Mouse (Mus musculus) lung, postnatal 0 days (tissue): ENCODE measurements around the gene Lrrc57. TPM values are rescaled to one million over a fixed set of nuclear protein-coding genes. Genes with fewer than 3 reads are reported as not detected.

Experiments used
- ATAC-seq: fragments of 200-750 bp; cut with Nextera tagmentation; 2 replicates; pipeline ENCODE4 v1.8.0; 2017; ENCODE audit warnings: moderate library complexity
- DNase-seq: peaks from one replicate; pipeline ENCODE4 v3.0.0-alpha.2; 2016; ENCODE audit warnings: low spot score
- H3K27ac ChIP-seq: fragments of 300-500 bp; sonication (generic); 2 replicates; pipeline ENCODE4 v1.5.1; 2014; ENCODE audit warnings: antibody characterized with exemption, mild to moderate bottlenecking, low read length, mixed read lengths
- H3K27me3 ChIP-seq: fragments of 300-500 bp; sonication (generic); replicated peaks from 2 replicates; pipeline ENCODE4 v1.6.1; 2014; ENCODE audit warnings: low read length, mixed read lengths; ENCODE audit not compliant: insufficient read depth
- H3K36me3 ChIP-seq: fragments of 300-500 bp; sonication (generic); 2 replicates; pipeline ENCODE4 v1.6.1; 2014; ENCODE audit warnings: low read length, mixed read lengths; ENCODE audit not compliant: insufficient read depth
- H3K4me1 ChIP-seq: fragments of 300-500 bp; sonication (generic); 2 replicates; pipeline ENCODE4 v1.6.1; 2014; ENCODE audit warnings: antibody characterized with exemption, low read depth, low read length, mixed read lengths; ENCODE audit not compliant: insufficient read depth
- H3K4me2 ChIP-seq: fragments of 300-500 bp; sonication (generic); replicated peaks from 2 replicates; pipeline ENCODE4 v1.6.1; 2014; ENCODE audit warnings: low read depth, mild to moderate bottlenecking, low read length, moderate library complexity, mixed read lengths
- H3K4me3 ChIP-seq: fragments of 300-500 bp; sonication (generic); 2 replicates; pipeline ENCODE4 v1.5.1; 2014; ENCODE audit warnings: low read depth, low read length
- H3K9ac ChIP-seq: fragments of 300-500 bp; sonication (generic); replicated peaks from 2 replicates; pipeline ENCODE4 v1.6.1; 2014; ENCODE audit warnings: low read depth, mild to moderate bottlenecking
- H3K9me3 ChIP-seq: fragments of 300-500 bp; sonication (generic); 2 replicates; pipeline ENCODE4 v1.6.1; 2016; ENCODE audit warnings: low read length, mixed read lengths
- CTCF ChIP-seq: IDR thresholded peaks from 2 replicates; pipeline ENCODE4 v1.5.1; 2016; ENCODE audit warnings: antibody characterized with exemption, mild to moderate bottlenecking
- EP300 ChIP-seq: IDR thresholded peaks from 2 replicates; pipeline ENCODE4 v1.6.1; 2016; ENCODE audit warnings: antibody characterized with exemption, mild to moderate bottlenecking, control low read depth
- WGBS: fragments of 180-500 bp; shearing (Covaris S2); extraction: QIAGEN DNeasy Blood & Tissue Kit; methylation state at CpG from one replicate; pipeline ENCODE4 v1.1.7; 2014; 5-methylcytosine and 5-hydroxymethylcytosine counted together
- polyA plus RNA-seq: library from polyadenylated mRNA; unstranded; fragments of >200 nt; fragmentation: Nextera tagmentation; extraction: Ambion mirVana; gene quantifications from 2 replicates; pipeline ENCODE4 v1.2.1, GENCODE M21; 2015

Lrrc57 gene
- polyA plus RNA-seq, 1 experiment from 2014 or later, result 24.7 TPM

- peaks cover 7% of the 10 kb centered on the region; the same call in 1 of the 2 replicates for H3K36me3 ChIP-seq
- peak overlapping the region; percentile 55 for H3K4me2 ChIP-seq
- ATAC-seq, result no peak
- H3K9ac ChIP-seq, result no peak overlapping the region
- peak overlapping the region; percentile 34; the same call in 1 of the 2 replicates for H3K27ac ChIP-seq
- peak overlapping the region; percentile 45 for H3K4me3 ChIP-seq
- H3K27me3 ChIP-seq, result no peaks in the 10 kb centered on the region
- TF ChIP-seq CTCF (no peak), EP300 (no peak)
- WGBS, result 37% methylated on average over 2 of the region's 2 CpGs
- no peaks in the 10 kb centered on the region for H3K9me3 ChIP-seq
- H3K4me1 ChIP-seq, result peaks cover 5% of the 10 kb centered on the region; the same call in 1 of the 2 replicates
- DNase-seq, result peak; percentile 5
Observed at GRCm38 (mm10) chr2:120630655-120631054, 21.3 kb upstream of the Lrrc57 start.

DNA sequence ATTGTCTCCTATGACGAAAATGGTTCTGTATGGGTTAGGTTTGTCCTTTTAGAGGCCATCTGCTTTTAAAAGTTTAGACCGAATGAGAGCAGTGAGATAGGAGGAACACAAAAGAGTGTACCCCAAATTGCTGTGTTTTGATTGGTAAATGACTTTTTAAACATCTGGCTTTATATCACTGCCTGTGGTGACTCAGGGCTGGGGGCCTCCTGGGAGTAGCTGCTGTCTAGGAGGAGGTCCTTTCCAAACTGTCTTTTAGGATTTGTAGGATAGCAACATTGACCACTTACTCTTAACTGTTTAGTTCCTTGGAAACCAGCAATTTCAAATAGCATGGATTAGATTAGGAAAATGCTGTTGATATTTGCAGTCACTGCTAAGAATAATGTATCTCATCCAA is 20.9 kb upstream of the Lrrc57 start:
- peak overlapping the region; percentile 68; the same call in 1 of the 2 replicates for H3K27ac ChIP-seq
- DNase-seq, result peak; percentile 4
- peak overlapping the region; percentile 45 for H3K4me3 ChIP-seq
- H3K4me1 ChIP-seq, result peaks cover 5% of the 10 kb centered on the region; the same call in 1 of the 2 replicates
- peak overlapping the region; percentile 55 for H3K4me2 ChIP-seq
- no peak for TF ChIP-seq EP300
- TF ChIP-seq CTCF, result no peak
- 65% methylated on average over 2 of the region's 2 CpGs for WGBS
- no peaks in the 10 kb centered on the region for H3K9me3 ChIP-seq
- ATAC-seq, result no peak
- no peak overlapping the region for H3K9ac ChIP-seq
- no peaks in the 10 kb centered on the region for H3K27me3 ChIP-seq
- peaks cover 7% of the 10 kb centered on the region; the same call in 1 of the 2 replicates for H3K36me3 ChIP-seq

GRCm38 (mm10) chr2:120628886-120629735 is 19.8 kb upstream of the Lrrc57 start, which contains the start of gene Stard9:
Gene Stard9, plus strand, starts transcription at chr2:120629121.
- Histone ChIP-seq H3K9me3 (no peaks in the 10 kb centered on the region), H3K4me3 (peak within 1 kb of the TSS; percentile 45), H3K27me3 (no peaks in the 10 kb centered on the region), H3K4me1 (peaks cover 5% of the 10 kb centered on the region; the same call in 1 of the 2 replicates), H3K27ac (peak within 1 kb of the TSS; percentile 68), H3K36me3 (no peaks in the 10 kb centered on the region), H3K9ac (peak within 1 kb of the TSS; percentile 13), H3K4me2 (peak within 1 kb of the TSS; percentile 55)
- peak; percentile 100 for DNase-seq
- WGBS, result 1% methylated on average over 36 of the region's 36 CpGs
- TF ChIP-seq CTCF (peak; percentile 51), EP300 (no peak)
- ATAC-seq, result peak; percentile 99

DNA sequence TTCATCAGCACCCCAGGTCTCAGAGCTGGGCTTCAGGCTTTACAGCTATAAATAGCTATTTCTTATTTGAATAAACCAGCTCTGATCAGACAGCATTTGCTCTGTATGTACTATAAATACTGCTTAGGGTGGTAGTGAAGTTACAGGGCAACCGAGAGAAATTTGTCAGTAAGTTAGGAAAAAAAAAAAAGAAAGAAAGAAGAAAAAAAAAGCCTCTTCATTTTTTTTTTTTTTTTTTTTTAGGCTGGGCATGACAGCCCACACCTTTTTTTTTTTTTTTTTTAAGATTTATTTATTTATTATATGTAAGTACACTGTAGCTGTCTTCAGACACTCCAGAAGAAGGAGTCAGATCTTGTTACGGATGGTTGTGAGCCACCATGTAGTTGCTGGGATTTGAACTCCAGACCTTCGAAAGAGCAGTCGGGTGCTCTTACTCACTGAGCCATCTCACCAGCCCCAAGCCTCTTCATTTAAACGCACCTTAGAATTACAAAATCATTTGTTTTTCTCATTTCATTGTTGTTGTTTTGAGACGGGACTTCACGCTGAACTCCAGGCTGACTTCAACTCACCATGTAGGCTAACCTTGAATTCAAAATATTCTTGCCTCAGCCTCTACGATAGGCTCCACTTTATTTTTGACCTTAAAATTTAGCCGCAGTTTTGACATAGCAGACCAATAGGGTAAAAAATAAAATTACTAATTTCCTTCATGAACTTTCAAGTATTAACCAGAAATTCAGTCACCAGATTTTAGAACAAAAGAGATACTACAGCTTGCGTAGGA is 19.0 kb upstream of the Lrrc57 start:
- no peak for TF ChIP-seq CTCF
- no peak for TF ChIP-seq EP300
- H3K4me1 ChIP-seq, result peaks cover 5% of the 10 kb centered on the region; the same call in 1 of the 2 replicates
- no peak for ATAC-seq
- H3K36me3 ChIP-seq, result no peaks in the 10 kb centered on the region
- peak overlapping the region; percentile 45 for H3K4me3 ChIP-seq
- DNase-seq, result peak; percentile 30
- no peak overlapping the region for H3K27ac ChIP-seq
- H3K9me3 ChIP-seq, result no peaks in the 10 kb centered on the region
- H3K4me2 ChIP-seq, result peak overlapping the region; percentile 55
- H3K9ac ChIP-seq, result no peak overlapping the region
- WGBS, result 25% methylated on average over 10 of the region's 10 CpGs
- no peaks in the 10 kb centered on the region for H3K27me3 ChIP-seq

DNA sequence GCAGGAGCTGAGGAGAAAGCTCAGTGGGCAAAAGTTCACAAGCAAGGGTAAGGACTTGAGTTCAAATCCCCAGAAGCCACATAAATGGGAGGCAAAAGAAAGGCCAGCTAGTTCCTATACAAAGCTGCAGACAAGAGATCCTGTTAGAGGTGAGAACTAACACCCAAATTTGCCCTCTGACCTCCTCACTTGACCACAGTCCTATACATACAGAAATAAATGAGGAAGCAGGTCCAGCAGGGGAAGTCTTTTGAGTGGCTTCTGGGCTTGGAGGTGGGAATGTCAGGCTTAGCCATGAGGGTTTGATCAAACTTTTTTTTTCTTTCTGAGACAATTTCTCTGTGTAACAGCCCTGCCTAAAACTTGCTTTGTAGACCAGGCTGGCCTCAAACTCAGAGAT is 13.6 kb upstream of the Lrrc57 start:
- no peak overlapping the region for H3K9ac ChIP-seq
- ATAC-seq (no peak), DNase-seq (no peak)
- H3K9me3 ChIP-seq, result no peaks in the 10 kb centered on the region
- peaks cover 10% of the 10 kb centered on the region; the same call in 1 of the 2 replicates for H3K36me3 ChIP-seq
- H3K27me3 ChIP-seq, result no peaks in the 10 kb centered on the region
- no peak overlapping the region for H3K27ac ChIP-seq
- TF ChIP-seq CTCF (no peak), EP300 (no peak)
- H3K4me3 ChIP-seq, result no peak overlapping the region
- no peaks in the 10 kb centered on the region for H3K4me1 ChIP-seq
- no peak overlapping the region for H3K4me2 ChIP-seq

DNA sequence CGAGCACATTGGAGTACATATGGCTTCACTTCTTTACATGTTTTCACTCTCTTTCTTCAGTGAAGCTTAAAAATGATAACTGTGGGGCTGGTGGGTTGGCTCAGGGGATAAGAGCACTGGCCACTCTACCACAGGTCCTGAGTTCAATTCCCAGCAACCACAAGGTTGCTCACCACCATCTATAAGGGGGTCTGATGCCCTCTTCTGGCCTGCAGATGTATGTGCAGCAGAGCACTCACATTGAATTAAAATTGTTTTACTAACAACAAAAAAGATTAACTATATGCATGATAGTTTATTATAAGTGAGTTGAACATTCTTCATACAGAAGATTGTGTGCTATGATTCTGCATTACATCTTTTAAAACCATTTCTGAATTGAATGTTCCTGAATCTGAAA is 10.2 kb upstream of the Lrrc57 start:
- H3K4me2 ChIP-seq, result no peak overlapping the region
- 100% methylated on average over 1 of the region's 1 CpGs for WGBS
- TF ChIP-seq CTCF (peak; percentile 52), EP300 (no peak)

More for the DNA sequence above, 10.2 kb upstream of the Lrrc57 start:
- Histone ChIP-seq H3K9me3 (no peaks in the 10 kb centered on the region), H3K4me1 (no peaks in the 10 kb centered on the region), H3K9ac (no peak overlapping the region), H3K27ac (no peak overlapping the region), H3K4me3 (no peak overlapping the region), H3K36me3 (peaks cover 16% of the 10 kb centered on the region; the same call in 1 of the 2 replicates), H3K27me3 (no peaks in the 10 kb centered on the region)
- no peak for ATAC-seq
- DNase-seq, result no peak
